Mouse (Mus musculus) lung, postnatal 0 days (tissue): ENCODE measurements at regions not wholly inside any gene's neighbourhood (a gene's known extent, or its start where the extent isn't known, plus 50 kb on each side); places are given as distances from the start of the nearest gene placed in this dataset.
A peak's percentile ranks its signal among the peaks of the same experiment; 100 is the strongest.

ENCODE experiments used
- ATAC-seq: fragments of 200-750 bp; cut with Nextera tagmentation; 2 replicates; pipeline ENCODE4 v1.8.0; 2017; ENCODE audit warnings: moderate library complexity
- DNase-seq: peaks from one replicate; pipeline ENCODE4 v3.0.0-alpha.2; 2016; ENCODE audit warnings: low spot score
- H3K27ac ChIP-seq: fragments of 300-500 bp; sonication (generic); 2 replicates; pipeline ENCODE4 v1.5.1; 2014; ENCODE audit warnings: antibody characterized with exemption, mild to moderate bottlenecking, low read length, mixed read lengths
- H3K27me3 ChIP-seq: fragments of 300-500 bp; sonication (generic); replicated peaks from 2 replicates; pipeline ENCODE4 v1.6.1; 2014; ENCODE audit warnings: low read length, mixed read lengths; ENCODE audit not compliant: insufficient read depth
- H3K36me3 ChIP-seq: fragments of 300-500 bp; sonication (generic); 2 replicates; pipeline ENCODE4 v1.6.1; 2014; ENCODE audit warnings: low read length, mixed read lengths; ENCODE audit not compliant: insufficient read depth
- H3K4me1 ChIP-seq: fragments of 300-500 bp; sonication (generic); 2 replicates; pipeline ENCODE4 v1.6.1; 2014; ENCODE audit warnings: antibody characterized with exemption, low read depth, low read length, mixed read lengths; ENCODE audit not compliant: insufficient read depth
- H3K4me2 ChIP-seq: fragments of 300-500 bp; sonication (generic); replicated peaks from 2 replicates; pipeline ENCODE4 v1.6.1; 2014; ENCODE audit warnings: low read depth, mild to moderate bottlenecking, low read length, moderate library complexity, mixed read lengths
- H3K4me3 ChIP-seq: fragments of 300-500 bp; sonication (generic); 2 replicates; pipeline ENCODE4 v1.5.1; 2014; ENCODE audit warnings: low read depth, low read length
- H3K9ac ChIP-seq: fragments of 300-500 bp; sonication (generic); replicated peaks from 2 replicates; pipeline ENCODE4 v1.6.1; 2014; ENCODE audit warnings: low read depth, mild to moderate bottlenecking
- H3K9me3 ChIP-seq: fragments of 300-500 bp; sonication (generic); 2 replicates; pipeline ENCODE4 v1.6.1; 2016; ENCODE audit warnings: low read length, mixed read lengths
- CTCF ChIP-seq: IDR thresholded peaks from 2 replicates; pipeline ENCODE4 v1.5.1; 2016; ENCODE audit warnings: antibody characterized with exemption, mild to moderate bottlenecking
- EP300 ChIP-seq: IDR thresholded peaks from 2 replicates; pipeline ENCODE4 v1.6.1; 2016; ENCODE audit warnings: antibody characterized with exemption, mild to moderate bottlenecking, control low read depth
- WGBS: fragments of 180-500 bp; shearing (Covaris S2); extraction: QIAGEN DNeasy Blood & Tissue Kit; methylation state at CpG from one replicate; pipeline ENCODE4 v1.1.7; 2014; 5-methylcytosine and 5-hydroxymethylcytosine counted together

GRCm38 (mm10) chr17:4762956-4763355, 231.2 kb upstream of the Arid1b start:
- no peak overlapping the region for H3K27ac ChIP-seq
- WGBS, result 72% methylated on average over 6 of the region's 6 CpGs
- H3K9me3 ChIP-seq, result no peaks in the 10 kb centered on the region
- no peak overlapping the region for H3K4me3 ChIP-seq
- no peaks in the 10 kb centered on the region for H3K36me3 ChIP-seq
- ATAC-seq, result no peak
- no peaks in the 10 kb centered on the region for H3K4me1 ChIP-seq
- no peak for TF ChIP-seq CTCF
- no peak for TF ChIP-seq EP300
- H3K9ac ChIP-seq, result no peak overlapping the region
- no peak for DNase-seq
- no peak overlapping the region for H3K4me2 ChIP-seq
- H3K27me3 ChIP-seq, result no peaks in the 10 kb centered on the region

- DNase-seq (no peak), ATAC-seq (no peak)
- Histone ChIP-seq H3K9me3 (no peaks in the 10 kb centered on the region), H3K4me3 (no peak overlapping the region), H3K36me3 (no peaks in the 10 kb centered on the region), H3K27me3 (no peaks in the 10 kb centered on the region), H3K4me2 (no peak overlapping the region), H3K27ac (no peak overlapping the region), H3K4me1 (no peaks in the 10 kb centered on the region), H3K9ac (no peak overlapping the region)
- WGBS, result 84% methylated on average over 5 of the region's 5 CpGs
- TF ChIP-seq CTCF (no peak), EP300 (no peak)
Observed at GRCm38 (mm10) chr17:4765723-4766122, 228.4 kb upstream of the Arid1b start.

DNA sequence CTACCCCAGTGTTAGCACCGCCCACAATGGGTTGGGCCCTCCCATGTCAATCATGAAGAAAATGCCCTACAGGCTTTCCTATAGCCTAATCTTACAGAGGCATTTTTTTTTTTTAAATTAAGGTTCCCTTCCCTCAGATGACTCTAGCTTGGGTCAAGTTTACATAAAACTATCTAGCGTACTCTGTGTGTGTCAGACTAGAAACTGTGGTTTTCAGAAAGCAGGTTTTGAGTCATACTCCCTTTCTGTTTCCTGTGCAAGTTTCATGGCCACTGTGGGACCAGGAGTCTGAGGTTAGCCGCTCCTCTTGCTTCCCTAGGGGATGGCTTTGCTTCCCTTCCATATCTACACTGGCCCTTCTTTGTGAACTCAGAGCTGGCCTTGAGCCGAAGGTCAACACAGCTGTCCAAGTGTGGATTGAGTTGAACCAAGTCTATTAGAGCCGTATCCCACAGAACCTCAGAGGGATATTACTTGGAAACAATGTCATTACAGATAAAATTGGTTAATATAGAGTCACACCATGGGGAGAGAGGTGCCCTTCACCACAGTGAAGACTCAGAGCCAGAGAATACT, 226.1 kb upstream of the Arid1b start:
- Histone ChIP-seq H3K27ac (no peak overlapping the region), H3K27me3 (no peaks in the 10 kb centered on the region), H3K4me2 (no peak overlapping the region), H3K4me3 (no peak overlapping the region), H3K9ac (no peak overlapping the region), H3K36me3 (no peaks in the 10 kb centered on the region), H3K4me1 (no peaks in the 10 kb centered on the region), H3K9me3 (no peaks in the 10 kb centered on the region)
- DNase-seq (no peak), ATAC-seq (no peak)
- 88% methylated on average over 5 of the region's 5 CpGs for WGBS
- TF ChIP-seq CTCF (no peak), EP300 (no peak)

GRCm38 (mm10) chr17:4769284-4769683, 224.8 kb upstream of the Arid1b start:
- Histone ChIP-seq H3K9ac (no peak overlapping the region), H3K4me1 (no peaks in the 10 kb centered on the region), H3K9me3 (no peaks in the 10 kb centered on the region), H3K4me3 (no peak overlapping the region), H3K4me2 (no peak overlapping the region), H3K36me3 (no peaks in the 10 kb centered on the region), H3K27me3 (no peaks in the 10 kb centered on the region), H3K27ac (no peak overlapping the region)
- no peak for TF ChIP-seq CTCF
- TF ChIP-seq EP300, result no peak
- DNase-seq (no peak), ATAC-seq (no peak)
- 53% methylated on average over 4 of the region's 4 CpGs for WGBS

GRCm38 (mm10) chr17:4770052-4770451, 224.1 kb upstream of the Arid1b start:
- no peak overlapping the region for H3K4me2 ChIP-seq
- H3K9me3 ChIP-seq, result no peaks in the 10 kb centered on the region
- H3K27me3 ChIP-seq, result no peaks in the 10 kb centered on the region
- ATAC-seq, result no peak
- DNase-seq, result peak; percentile 47
- no peak overlapping the region for H3K9ac ChIP-seq
- no peak for TF ChIP-seq EP300
- peak; percentile 66 for TF ChIP-seq CTCF
- no peak overlapping the region for H3K4me3 ChIP-seq
- 70% methylated on average over 3 of the region's 3 CpGs for WGBS
- H3K36me3 ChIP-seq, result no peaks in the 10 kb centered on the region
- H3K4me1 ChIP-seq, result no peaks in the 10 kb centered on the region
- H3K27ac ChIP-seq, result no peak overlapping the region

DNA sequence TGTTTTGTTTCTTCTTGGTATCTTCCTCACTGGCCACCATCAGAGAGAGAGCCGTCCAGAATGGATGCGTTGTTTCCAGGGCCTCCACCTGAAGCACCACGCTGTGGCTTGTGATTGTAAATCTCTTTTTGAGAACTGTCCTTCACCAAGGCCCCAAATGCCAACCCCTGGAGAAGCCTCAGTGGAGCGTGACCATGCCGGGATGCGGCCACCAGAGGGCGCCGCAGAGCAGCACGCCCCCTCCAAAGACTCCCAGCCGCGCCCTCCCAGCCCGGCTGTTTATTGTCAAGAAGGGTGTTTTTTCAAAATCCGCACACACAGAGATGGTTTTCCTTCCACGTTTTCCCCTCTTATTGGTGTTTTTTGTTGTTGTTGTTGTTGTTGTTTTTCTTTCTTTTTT, 216.0 kb upstream of the Arid1b start:
- peak overlapping the region; percentile 91; the same call in 1 of the 2 replicates for H3K27ac ChIP-seq
- no peaks in the 10 kb centered on the region for H3K36me3 ChIP-seq
- no peaks in the 10 kb centered on the region for H3K4me1 ChIP-seq
- TF ChIP-seq CTCF, result peak; percentile 96
- TF ChIP-seq EP300, result no peak
- no peak overlapping the region for H3K9ac ChIP-seq
- no peaks in the 10 kb centered on the region for H3K27me3 ChIP-seq
- WGBS, result 2% methylated on average over 14 of the region's 14 CpGs
- DNase-seq (peak; percentile 86), ATAC-seq (peak; percentile 76)
- H3K4me3 ChIP-seq, result no peak overlapping the region
- no peaks in the 10 kb centered on the region for H3K9me3 ChIP-seq
- H3K4me2 ChIP-seq, result peak overlapping the region; percentile 25; the same call in 1 of the 2 replicates

GRCm38 (mm10) chr17:4779017-4779416, 215.1 kb upstream of the Arid1b start:
- Histone ChIP-seq H3K4me1 (no peaks in the 10 kb centered on the region), H3K9ac (no peak overlapping the region), H3K27ac (peak overlapping the region; percentile 91), H3K4me2 (no peak overlapping the region), H3K9me3 (no peaks in the 10 kb centered on the region), H3K27me3 (no peaks in the 10 kb centered on the region), H3K36me3 (no peaks in the 10 kb centered on the region), H3K4me3 (no peak overlapping the region)
- ATAC-seq (peak; percentile 94), DNase-seq (peak; percentile 94)
- no peak for TF ChIP-seq CTCF
- peak; percentile 92 for TF ChIP-seq EP300
- 64% methylated on average over 10 of the region's 10 CpGs for WGBS
